ENCODE assay signal across 20 mouse cellular contexts in genomic region chr16:94301194-94301593, GRCm38 (mm10). TPM values are rescaled to one million over a fixed set of nuclear protein-coding genes. Genes with fewer than 3 reads are reported as not detected.
"Had no signal": no experiment of that assay in that cellular context is flagged by ENCODE, and none has a peak within 500 bp of the region (broad histone marks: within the 10 kb centered on the region; RNA-seq: fewer than 3 reads in every experiment).

No protein-coding gene starts in this region.

- H3K36me3 ChIP-seq: liver, embryonic 15.5 days; lung, embryonic 15.5 days; midbrain, embryonic 12.5 days; midbrain, embryonic 15.5 days; neural tube, embryonic 12.5 days; stomach, embryonic 15.5 days had no signal

- ATAC-seq: lung, postnatal 0 days; midbrain, embryonic 15.5 days had no signal

- H3K27ac ChIP-seq: liver, embryonic 15.5 days; lung, embryonic 15.5 days; macrophage; midbrain, embryonic 12.5 days; midbrain, embryonic 15.5 days; neural tube, embryonic 12.5 days; stomach, embryonic 15.5 days; stomach, postnatal 0 days had no signal

- H3K4me1 ChIP-seq: lung, embryonic 15.5 days had no signal

- DNase-seq: lung, adult 2 months; lung, postnatal 14 days; lung, postnatal 36 days; right cerebral cortex, postnatal 14 days; thymus, adult 2 months; thymus, postnatal 25 days; thymus, postnatal 4 days had no signal

- H3K4me3 ChIP-seq: liver, embryonic 15.5 days; lung, embryonic 15.5 days; megakaryocyte, embryonic 14.5 days; midbrain, embryonic 12.5 days; midbrain, embryonic 15.5 days; neural tube, embryonic 12.5 days; stomach, embryonic 15.5 days had no signal

- H3K9ac ChIP-seq: liver, embryonic 15.5 days; lung, embryonic 15.5 days; midbrain, embryonic 12.5 days; midbrain, embryonic 15.5 days; neural tube, embryonic 12.5 days; stomach, embryonic 15.5 days had no signal

- H3K9me3 ChIP-seq: liver, embryonic 15.5 days; lung, embryonic 15.5 days; midbrain, embryonic 12.5 days; midbrain, embryonic 15.5 days; stomach, embryonic 15.5 days had no signal

- H3K27me3 ChIP-seq: midbrain, embryonic 15.5 days; neural tube, embryonic 12.5 days; stomach, embryonic 15.5 days had no signal

- H3K4me2 ChIP-seq: liver, embryonic 15.5 days; lung, embryonic 15.5 days; midbrain, embryonic 12.5 days; midbrain, embryonic 15.5 days; neural tube, embryonic 12.5 days; stomach, embryonic 15.5 days had no signal

RNA-seq across cellular contexts. Expression of gene Ripply3, which starts 27.0 kb away (rescaled TPM):
- total RNA-seq: midbrain, postnatal 0 days; monocyte, adult 5-6 weeks; neutrophil, adult 5-6 weeks had no signal
- polyA plus RNA-seq: macrophage had no signal
